Mouse (Mus musculus) brain, adult 2 months (tissue): ENCODE measurements at regions not wholly inside any gene's neighbourhood (a gene's known extent, or its start where the extent isn't known, plus 50 kb on each side); places are given as distances from the start of the nearest gene placed in this dataset.

Source experiments
- DNase-seq: peaks from one replicate; pipeline ENCODE4 v3.0.0; 2011; ENCODE audit warnings: low read depth, low spot score

- DNase-seq: peak; percentile 59
These were observed 117.9 kb downstream of the Usp31 start for GRCm38 (mm10) chr7:121589088-121589605.

GRCm38 (mm10) chr7:121587713-121588112, 119.3 kb downstream of the Usp31 start:
- no peak for DNase-seq

- peak; percentile 34 for DNase-seq
These were observed 121.3 kb downstream of the Usp31 start for GRCm38 (mm10) chr7:121585721-121586120.

DNA sequence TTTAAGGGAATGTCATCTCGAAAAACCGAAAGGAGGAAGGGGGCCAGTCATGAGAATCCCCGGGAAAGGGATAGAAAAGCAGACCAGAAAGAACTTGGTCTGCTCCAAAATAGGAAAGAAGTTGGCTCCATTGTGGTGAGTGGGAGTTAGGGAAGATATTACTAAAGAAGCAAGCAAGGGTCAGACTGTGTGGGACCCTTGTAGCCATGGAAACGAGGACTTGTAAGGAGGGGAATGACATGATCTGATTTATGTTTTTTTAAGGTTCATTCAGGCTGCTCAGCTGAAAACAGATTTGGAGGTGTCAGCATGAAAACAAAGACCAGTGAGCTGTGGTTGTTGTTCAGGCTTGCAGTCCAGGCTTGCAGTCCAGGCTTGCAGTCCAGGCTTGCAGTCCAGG, 127.6 kb downstream of the Usp31 start:
- DNase-seq: peak; percentile 24

- no peak for DNase-seq
These were observed 134.2 kb downstream of the Usp31 start for GRCm38 (mm10) chr7:121572681-121573335.

DNA sequence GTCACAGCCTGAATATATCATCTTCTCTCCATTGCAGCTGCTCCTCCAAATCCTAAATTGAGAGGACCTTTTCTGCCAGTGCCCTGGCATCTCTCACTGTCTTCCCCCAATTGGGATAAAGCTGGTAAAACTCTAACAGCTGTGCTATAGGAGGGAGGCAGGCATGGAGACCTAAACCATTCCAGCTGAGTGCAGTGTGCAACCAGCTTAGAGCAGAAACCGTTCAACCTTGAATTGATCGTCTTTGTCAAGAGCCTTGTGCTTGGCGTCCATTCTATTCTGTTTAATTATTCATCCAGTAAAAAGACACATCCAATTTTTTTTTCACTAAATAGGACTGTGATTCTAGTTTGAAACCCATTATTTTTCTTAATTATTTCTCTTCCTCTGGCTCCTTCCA, 135.3 kb downstream of the Usp31 start:
- DNase-seq: no peak

- no peak for DNase-seq
These were observed 135.8 kb downstream of the Usp31 start for GRCm38 (mm10) chr7:121571292-121571691.

- DNase-seq: no peak
These were observed 137.8 kb downstream of the Usp31 start for GRCm38 (mm10) chr7:121569248-121569647.

- DNase-seq: peak; percentile 21
These were observed 139.0 kb downstream of the Usp31 start for GRCm38 (mm10) chr7:121568064-121568463.

- peak; percentile 65 for DNase-seq
These were observed 143.5 kb downstream of the Usp31 start for GRCm38 (mm10) chr7:121563526-121563925.

GRCm38 (mm10) chr7:121555420-121555819, 151.6 kb downstream of the Usp31 start:
- no peak for DNase-seq
